Mouse (Mus musculus) embryonic facial prominence, embryonic 11.5 days (tissue): ENCODE data around the gene Gm10053. TPM values are rescaled to one million over a fixed set of nuclear protein-coding genes. Genes with fewer than 3 reads are reported as not detected.

ENCODE experiments used
- ATAC-seq: fragments of 200-750 bp; cut with Nextera tagmentation; replicated peaks from 2 replicates; pipeline ENCODE4 v1.8.0; 2017; ENCODE audit warnings: low read depth; ENCODE audit not compliant: insufficient number of reproducible peaks, low FRiP score, low TSS enrichment
- DNase-seq: peaks from one replicate; pipeline ENCODE4 v3.0.0-alpha.2; 2015; ENCODE audit warnings: low spot score
- H3K27ac ChIP-seq: fragments of 300-500 bp; sonication (generic); replicated peaks from 2 replicates; pipeline ENCODE4 v1.5.1; 2014; ENCODE audit warnings: mild to moderate bottlenecking, low read depth, low read length, control low read depth
- H3K27me3 ChIP-seq: fragments of 300-500 bp; sonication (generic); 2 replicates; pipeline ENCODE4 v1.6.1; 2014; ENCODE audit warnings: mild to moderate bottlenecking, low read length, moderate library complexity, mixed read lengths; ENCODE audit not compliant: control insufficient read depth, insufficient read depth
- H3K36me3 ChIP-seq: fragments of 300-500 bp; sonication (generic); replicated peaks from 2 replicates; pipeline ENCODE4 v1.6.1; 2014; ENCODE audit warnings: low read depth, mild to moderate bottlenecking, low read length, moderate library complexity, mixed read lengths; ENCODE audit not compliant: control insufficient read depth, insufficient read depth
- H3K4me1 ChIP-seq: fragments of 300-500 bp; sonication (generic); 2 replicates; pipeline ENCODE4 v1.6.1; 2014; ENCODE audit warnings: low read length, mixed read lengths; ENCODE audit not compliant: control insufficient read depth, insufficient read depth
- H3K4me2 ChIP-seq: fragments of 300-500 bp; sonication (generic); 2 replicates; pipeline ENCODE4 v1.6.1; 2014; ENCODE audit warnings: low read depth, mild to moderate bottlenecking, control low read depth, low read length, moderate library complexity
- H3K4me3 ChIP-seq: fragments of 300-500 bp; sonication (generic); 2 replicates; pipeline ENCODE4 v1.5.1; 2014; ENCODE audit warnings: low read depth, low read length, control low read depth
- H3K9ac ChIP-seq: fragments of 300-500 bp; sonication (generic); replicated peaks from 2 replicates; pipeline ENCODE4 v1.6.1; 2014; ENCODE audit warnings: mild to moderate bottlenecking, control low read depth, low read length
- H3K9me3 ChIP-seq: fragments of 300-500 bp; sonication (generic); replicated peaks from 2 replicates; pipeline ENCODE4 v1.6.1; 2016; ENCODE audit warnings: mild to moderate bottlenecking, low read length, inconsistent platforms, mixed read lengths; ENCODE audit not compliant: control insufficient read depth
- WGBS: fragments of 180-500 bp; shearing (Covaris S2); extraction: QIAGEN DNeasy Blood & Tissue Kit; methylation state at CpG from one replicate; pipeline ENCODE4 v1.1.7; 2014; 5-methylcytosine and 5-hydroxymethylcytosine counted together
- polyA plus RNA-seq: library from polyadenylated mRNA; unstranded; fragments of >200 nt; fragmentation: Nextera tagmentation; extraction: Ambion mirVana; gene quantifications from 2 replicates; pipeline ENCODE4 v1.2.1, GENCODE M21; 2014

Gm10053 gene
- polyA plus RNA-seq, 1 experiment from 2014 or later, result 271 TPM

- peak overlapping the region; percentile 21 for H3K4me2 ChIP-seq
- no peaks in the 10 kb centered on the region for H3K9me3 ChIP-seq
- no peaks in the 10 kb centered on the region for H3K36me3 ChIP-seq
- peaks cover 49% of the 10 kb centered on the region for H3K27me3 ChIP-seq
- peak overlapping the region; percentile 3 for H3K4me3 ChIP-seq
- H3K9ac ChIP-seq, result no peak overlapping the region
- no peak for ATAC-seq
- H3K4me1 ChIP-seq, result peaks cover 7% of the 10 kb centered on the region
- DNase-seq, result peak; percentile 30
- H3K27ac ChIP-seq, result no peak overlapping the region
- WGBS, result 1% methylated on average over 57 of the region's 57 CpGs
Measured at GRCm38 (mm10) chr19:24897006-24897895, 21.8 kb downstream of the Gm10053 start.

GRCm38 (mm10) chr19:24897896-24898736, 22.6 kb downstream of the Gm10053 start:
- H3K9ac ChIP-seq, result no peak overlapping the region
- no peak for ATAC-seq
- H3K36me3 ChIP-seq, result no peaks in the 10 kb centered on the region
- H3K27me3 ChIP-seq, result peaks cover 57% of the 10 kb centered on the region
- WGBS, result 1% methylated on average over 20 of the region's 20 CpGs
- H3K4me1 ChIP-seq, result peaks cover 7% of the 10 kb centered on the region
- peak overlapping the region; percentile 21; the same call in 1 of the 2 replicates for H3K4me2 ChIP-seq
- no peaks in the 10 kb centered on the region for H3K9me3 ChIP-seq
- H3K4me3 ChIP-seq, result no peak overlapping the region; the same call in 1 of the 2 replicates
- peak; percentile 40 for DNase-seq
- no peak overlapping the region for H3K27ac ChIP-seq

- no peak overlapping the region for H3K27ac ChIP-seq
- DNase-seq (peak; percentile 49), ATAC-seq (no peak)
- peaks cover 7% of the 10 kb centered on the region for H3K4me1 ChIP-seq
- peaks cover 60% of the 10 kb centered on the region for H3K27me3 ChIP-seq
- H3K4me3 ChIP-seq, result peak overlapping the region; percentile 34; the same call in 1 of the 2 replicates
- H3K4me2 ChIP-seq, result peak overlapping the region; percentile 76
- 3% methylated on average over 34 of the region's 34 CpGs for WGBS
- H3K36me3 ChIP-seq, result no peaks in the 10 kb centered on the region
- H3K9ac ChIP-seq, result no peak overlapping the region
- no peaks in the 10 kb centered on the region for H3K9me3 ChIP-seq
Measured at GRCm38 (mm10) chr19:24898737-24899577, 23.5 kb downstream of the Gm10053 start.

DNA sequence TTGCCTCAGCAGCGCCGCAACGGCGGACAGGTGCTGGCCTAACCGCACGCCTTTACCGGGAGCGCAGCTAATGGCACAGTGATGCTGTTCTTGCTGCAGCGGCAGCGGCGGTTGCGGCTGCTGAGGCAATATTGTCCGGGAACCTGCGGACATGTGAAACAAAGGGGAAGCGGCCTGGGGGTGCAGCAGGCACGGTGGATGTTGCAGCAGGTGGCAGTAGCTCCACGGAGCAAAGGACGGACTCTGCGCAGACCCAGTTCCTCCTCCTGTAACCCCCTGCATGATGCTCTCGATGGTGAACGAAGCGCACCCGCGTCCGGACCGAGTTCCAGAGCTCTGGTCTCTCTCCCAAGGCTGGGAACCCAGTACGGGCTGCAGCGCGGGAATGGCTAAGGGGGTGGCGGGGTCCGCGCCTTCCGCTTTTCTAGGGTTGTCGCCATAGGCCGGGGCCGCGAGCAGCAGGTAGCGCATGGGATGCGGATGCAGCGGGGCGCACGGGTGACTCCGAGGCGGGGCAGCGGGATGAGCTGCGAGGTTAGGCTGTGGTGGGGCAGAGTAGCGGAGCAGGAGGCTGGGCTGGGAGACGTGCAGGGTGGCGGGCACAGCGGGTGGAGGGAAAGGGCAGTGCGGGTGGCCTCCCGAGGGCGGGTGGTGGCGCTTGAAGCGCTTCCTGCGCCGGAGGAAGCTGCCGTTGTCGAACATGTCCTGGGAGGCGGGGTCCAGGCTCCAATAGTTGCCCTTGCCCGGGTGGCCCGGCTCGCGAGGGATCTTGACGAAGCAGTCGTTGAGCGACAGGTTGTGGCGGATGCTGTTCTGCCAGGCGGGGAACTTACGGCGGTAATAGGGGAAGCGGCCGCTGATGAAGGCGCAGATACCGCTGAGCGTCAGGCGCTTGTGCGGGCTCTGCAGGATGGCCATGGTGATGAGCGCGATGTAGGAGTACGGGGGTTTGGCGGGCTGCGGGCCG, 24.4 kb downstream of the Gm10053 start:
- Histone ChIP-seq H3K4me2 (peak overlapping the region; percentile 76), H3K4me1 (peaks cover 7% of the 10 kb centered on the region), H3K4me3 (peak overlapping the region; percentile 34), H3K36me3 (no peaks in the 10 kb centered on the region), H3K27me3 (peaks cover 60% of the 10 kb centered on the region), H3K9ac (peak overlapping the region; percentile 10; the same call in 1 of the 2 replicates), H3K9me3 (no peaks in the 10 kb centered on the region), H3K27ac (no peak overlapping the region)
- under 1% methylated on average over 82 of the region's 84 CpGs for WGBS
- ATAC-seq (peak; percentile 59; the same call in 1 of the 2 replicates), DNase-seq (peak; percentile 43)

DNA sequence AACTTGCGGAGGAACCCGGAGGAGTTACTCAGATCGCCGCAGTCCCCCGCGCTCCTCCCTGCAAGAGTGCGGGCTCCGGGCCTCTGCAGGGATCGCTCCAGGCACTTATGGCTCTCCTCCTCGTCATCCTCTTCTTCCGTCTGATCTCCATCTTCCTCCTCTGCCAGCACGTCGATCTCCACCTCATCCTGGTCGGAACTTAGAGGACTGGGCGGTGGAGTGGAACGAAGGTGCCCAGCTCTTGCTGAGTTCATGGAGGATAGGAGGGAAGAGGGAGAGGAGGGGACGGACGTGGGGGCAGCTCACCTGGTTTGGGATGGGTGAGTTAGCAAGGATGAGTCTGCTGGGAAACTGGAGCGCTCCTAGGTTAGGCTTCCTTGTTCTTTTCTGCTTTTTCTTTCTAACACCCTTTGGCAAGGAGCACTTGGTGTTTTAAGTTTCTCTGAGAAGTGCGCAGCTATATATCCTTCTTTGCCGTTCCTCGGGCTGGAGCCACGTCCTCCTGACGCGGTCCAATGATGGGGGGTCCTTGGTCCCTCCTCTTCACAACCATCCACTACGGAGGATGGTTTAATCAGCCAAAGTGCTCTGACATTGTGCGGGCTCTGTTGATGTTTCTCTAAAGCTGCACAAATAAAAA, 25.2 kb downstream of the Gm10053 start, which contains the start of gene Foxd4:
Gene Foxd4 (minus strand): TSS at position 617 of the 640 bp plus-strand sequence.
- Histone ChIP-seq H3K4me1 (peaks cover 7% of the 10 kb centered on the region), H3K4me3 (peak within 1 kb of the TSS; percentile 34), H3K27ac (no peak within 1 kb of the TSS), H3K36me3 (no peaks in the 10 kb centered on the region), H3K27me3 (peaks cover 60% of the 10 kb centered on the region), H3K4me2 (peak within 1 kb of the TSS; percentile 76), H3K9me3 (no peaks in the 10 kb centered on the region), H3K9ac (peak within 1 kb of the TSS; percentile 10; the same call in 1 of the 2 replicates)
- no peak for ATAC-seq
- no peak for DNase-seq
- WGBS, result under 1% methylated on average over 27 of the region's 27 CpGs

DNA sequence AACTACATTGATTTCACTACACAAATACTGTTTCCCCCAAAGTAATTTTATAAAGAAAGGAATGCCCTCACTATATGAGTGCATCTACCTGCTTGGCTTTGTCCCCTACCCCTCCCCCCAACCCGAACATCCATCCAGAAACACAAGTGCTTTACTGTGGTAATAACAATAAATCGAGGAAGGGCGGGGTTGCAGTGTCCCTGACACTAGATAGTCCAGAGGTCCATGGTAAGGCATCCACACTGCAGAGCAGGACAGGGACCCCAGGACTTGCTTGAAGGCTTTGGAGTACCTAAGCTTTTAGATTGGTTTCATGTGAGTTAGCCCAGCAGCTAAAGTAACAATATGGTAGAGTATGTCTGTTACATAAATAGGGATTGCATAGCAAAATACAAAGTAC, 26.2 kb downstream of the Gm10053 start:
- H3K4me2 ChIP-seq, result no peak overlapping the region
- no peaks in the 10 kb centered on the region for H3K36me3 ChIP-seq
- no peak overlapping the region for H3K27ac ChIP-seq
- peaks cover 7% of the 10 kb centered on the region for H3K4me1 ChIP-seq
- DNase-seq (no peak), ATAC-seq (no peak)
- no peaks in the 10 kb centered on the region for H3K9me3 ChIP-seq
- peaks cover 58% of the 10 kb centered on the region for H3K27me3 ChIP-seq
- no peak overlapping the region for H3K4me3 ChIP-seq
- WGBS, result 8% methylated on average over 3 of the region's 3 CpGs
- H3K9ac ChIP-seq, result no peak overlapping the region
